Mouse (Mus musculus): ENCODE measurements around the gene Gsg1.

Gsg1 gene

GRCm38 (mm10) chr6:135203737-135204136, 50.4 kb downstream of the Gsg1 start:
- no peak for DNase-seq

- no peak for DNase-seq
Observed at GRCm38 (mm10) chr6:135202668-135203067, 51.5 kb downstream of the Gsg1 start.

- peak; percentile 50 for DNase-seq
Observed at GRCm38 (mm10) chr6:135200122-135200957, 53.8 kb downstream of the Gsg1 start.

- DNase-seq = no peak
Observed at GRCm38 (mm10) chr6:135198726-135199125, 55.4 kb downstream of the Gsg1 start.

- DNase-seq = peak; percentile 91
Observed at GRCm38 (mm10) chr6:135197921-135198532, 56.1 kb downstream of the Gsg1 start, which contains the start of the genes Fam234b and Hebp1. Gene Fam234b (plus strand): TSS chr6:135197977. Gene Hebp1 (minus strand): TSS chr6:135198022.

- DNase-seq = no peak
Observed at GRCm38 (mm10) chr6:135197446-135197845, 56.7 kb downstream of the Gsg1 start.

- DNase-seq = no peak
Observed at GRCm38 (mm10) chr6:135196707-135197106, 57.4 kb downstream of the Gsg1 start.

- DNase-seq = no peak
Observed at GRCm38 (mm10) chr6:135194907-135195306, 59.2 kb downstream of the Gsg1 start.

- DNase-seq = no peak
Observed at GRCm38 (mm10) chr6:135193733-135194132, 60.4 kb downstream of the Gsg1 start.

GRCm38 (mm10) chr6:135192993-135193392, 61.2 kb downstream of the Gsg1 start:
- no peak for DNase-seq

- no peak for DNase-seq
Observed at GRCm38 (mm10) chr6:135191906-135192305, 62.2 kb downstream of the Gsg1 start.

- no peak for DNase-seq
Observed at GRCm38 (mm10) chr6:135190122-135190521, 64.0 kb downstream of the Gsg1 start.

GRCm38 (mm10) chr6:135188629-135189028, 65.5 kb downstream of the Gsg1 start:
- no peak for DNase-seq
